Mouse (Mus musculus) liver, embryonic 11.5 days (tissue): ENCODE results near the gene Pigc. TPM values are rescaled to one million over a fixed set of nuclear protein-coding genes. Genes with fewer than 3 reads are reported as not detected.
A peak's percentile ranks its signal among the peaks of the same experiment; 100 is the strongest.

Experiments used
- ATAC-seq: fragments of 200-750 bp; cut with Nextera tagmentation; replicated peaks from 2 replicates; pipeline ENCODE4 v1.8.0; 2017; ENCODE audit warnings: moderate number of reproducible peaks, mild to moderate bottlenecking, moderate TSS enrichment, moderate library complexity; ENCODE audit not compliant: low FRiP score
- DNase-seq: peaks from one replicate; pipeline ENCODE4 v3.0.0-alpha.2; 2017; ENCODE audit warnings: low spot score
- H3K27ac ChIP-seq: fragments of 300-500 bp; sonication (generic); 2 replicates; pipeline ENCODE4 v1.5.1; 2014; ENCODE audit warnings: mild to moderate bottlenecking, low read depth, low read length, control low read depth
- H3K27me3 ChIP-seq: fragments of 300-500 bp; sonication (generic); replicated peaks from 2 replicates; pipeline ENCODE4 v1.6.1; 2014; ENCODE audit warnings: low read length, mixed read lengths; ENCODE audit not compliant: control insufficient read depth, insufficient read depth
- H3K36me3 ChIP-seq: fragments of 300-500 bp; sonication (generic); 2 replicates; pipeline ENCODE4 v1.6.1; 2014; ENCODE audit warnings: mild to moderate bottlenecking, low read length, moderate library complexity, mixed read lengths; ENCODE audit not compliant: control insufficient read depth, insufficient read depth
- H3K4me1 ChIP-seq: fragments of 300-500 bp; sonication (generic); replicated peaks from 2 replicates; pipeline ENCODE4 v1.6.1; 2014; ENCODE audit warnings: low read length, mixed read lengths; ENCODE audit not compliant: control insufficient read depth, insufficient read depth
- H3K4me2 ChIP-seq: fragments of 300-500 bp; sonication (generic); 2 replicates; pipeline ENCODE4 v1.6.1; 2014; ENCODE audit warnings: mild to moderate bottlenecking, control low read depth, moderate library complexity
- H3K4me3 ChIP-seq: fragments of 300-500 bp; sonication (generic); 2 replicates; pipeline ENCODE4 v1.5.1; 2014; ENCODE audit warnings: low read depth, low read length, control low read depth
- H3K9ac ChIP-seq: fragments of 300-500 bp; sonication (generic); 2 replicates; pipeline ENCODE4 v1.6.1; 2014; ENCODE audit warnings: low read depth, low read length, control low read depth
- H3K9me3 ChIP-seq: fragments of 300-500 bp; sonication (generic); 2 replicates; pipeline ENCODE4 v1.6.1; 2016; ENCODE audit warnings: low read length, inconsistent platforms, mixed read lengths; ENCODE audit not compliant: control insufficient read depth
- WGBS: fragments of 180-500 bp; shearing (Covaris S2); extraction: QIAGEN DNeasy Blood & Tissue Kit; methylation state at CpG from one replicate; pipeline ENCODE4 v1.1.7; 2014; 5-methylcytosine and 5-hydroxymethylcytosine counted together
- polyA plus RNA-seq: library from polyadenylated mRNA; unstranded; fragments of >200 nt; fragmentation: Nextera tagmentation; extraction: Ambion mirVana; gene quantifications from 2 replicates; pipeline ENCODE4 v1.2.1, GENCODE M21; 2014

Gene Pigc
- polyA plus RNA-seq = 22.8 and 25.0 TPM in 2 replicates

- WGBS = 5% methylated on average over 38 of the region's 38 CpGs
- peak; percentile 87 for DNase-seq
- H3K9ac ChIP-seq = peak within 1 kb of the TSS; percentile 89
Observed at GRCm38 (mm10) chr1:161968589-161969407, at the start of gene Pigc. Gene Pigc (plus strand): TSS chr1:161969186.

GRCm38 (mm10) chr1:161919594-161919993 lies 49.4 kb upstream of the Pigc start:
- Histone ChIP-seq H3K4me3 (no peak overlapping the region), H3K9ac (no peak overlapping the region), H3K27me3 (no peaks in the 10 kb centered on the region; the same call in 1 of the 2 replicates), H3K4me2 (no peak overlapping the region), H3K4me1 (no peaks in the 10 kb centered on the region; the same call in 1 of the 2 replicates), H3K27ac (no peak overlapping the region), H3K36me3 (no peaks in the 10 kb centered on the region), H3K9me3 (no peaks in the 10 kb centered on the region)
- DNase-seq (no peak), ATAC-seq (no peak)
- 88% methylated on average over 2 of the region's 2 CpGs for WGBS

More at GRCm38 (mm10) chr1:161968589-161969407, at the start of gene Pigc:
- peaks cover 4% of the 10 kb centered on the region; the same call in 1 of the 2 replicates for H3K4me1 ChIP-seq
- no peaks in the 10 kb centered on the region for H3K36me3 ChIP-seq
- H3K4me2 ChIP-seq = peak within 1 kb of the TSS; percentile 82
- no peaks in the 10 kb centered on the region for H3K9me3 ChIP-seq
- H3K4me3 ChIP-seq = peak within 1 kb of the TSS; percentile 78
- no peaks in the 10 kb centered on the region for H3K27me3 ChIP-seq
- H3K27ac ChIP-seq = peak within 1 kb of the TSS; percentile 68
- peak; percentile 99 for ATAC-seq

- Histone ChIP-seq H3K4me1 (no peaks in the 10 kb centered on the region; the same call in 1 of the 2 replicates), H3K27ac (no peak overlapping the region), H3K9me3 (no peaks in the 10 kb centered on the region), H3K36me3 (no peaks in the 10 kb centered on the region), H3K4me2 (no peak overlapping the region), H3K4me3 (no peak overlapping the region), H3K27me3 (no peaks in the 10 kb centered on the region), H3K9ac (no peak overlapping the region)
- 89% methylated on average over 9 of the region's 9 CpGs for WGBS
- ATAC-seq (no peak), DNase-seq (no peak)
Observed at GRCm38 (mm10) chr1:161920475-161921454, 48.2 kb upstream of the Pigc start.

GRCm38 (mm10) chr1:161921928-161922327 lies 47.1 kb upstream of the Pigc start:
- Histone ChIP-seq H3K4me3 (no peak overlapping the region), H3K36me3 (no peaks in the 10 kb centered on the region), H3K4me1 (no peaks in the 10 kb centered on the region; the same call in 1 of the 2 replicates), H3K9ac (no peak overlapping the region), H3K27me3 (no peaks in the 10 kb centered on the region), H3K27ac (no peak overlapping the region), H3K4me2 (no peak overlapping the region), H3K9me3 (no peaks in the 10 kb centered on the region)
- 89% methylated on average over 6 of the region's 6 CpGs for WGBS
- DNase-seq = no peak
- ATAC-seq = no peak

GRCm38 (mm10) chr1:161924321-161924720 lies 44.7 kb upstream of the Pigc start:
- Histone ChIP-seq H3K9ac (no peak overlapping the region), H3K36me3 (no peaks in the 10 kb centered on the region), H3K27me3 (no peaks in the 10 kb centered on the region), H3K4me3 (no peak overlapping the region), H3K27ac (no peak overlapping the region), H3K4me1 (no peaks in the 10 kb centered on the region), H3K9me3 (no peaks in the 10 kb centered on the region), H3K4me2 (no peak overlapping the region)
- no peak for ATAC-seq
- DNase-seq = no peak
- 83% methylated on average over 3 of the region's 3 CpGs for WGBS

GRCm38 (mm10) chr1:161925281-161925805 lies 43.6 kb upstream of the Pigc start:
- no peaks in the 10 kb centered on the region for H3K4me1 ChIP-seq
- H3K27ac ChIP-seq = no peak overlapping the region
- no peaks in the 10 kb centered on the region for H3K36me3 ChIP-seq
- no peak overlapping the region for H3K4me3 ChIP-seq
- 87% methylated on average over 13 of the region's 13 CpGs for WGBS
- no peak overlapping the region for H3K9ac ChIP-seq
- no peaks in the 10 kb centered on the region for H3K27me3 ChIP-seq
- DNase-seq (no peak), ATAC-seq (no peak)
- no peaks in the 10 kb centered on the region for H3K9me3 ChIP-seq
- no peak overlapping the region for H3K4me2 ChIP-seq

- no peaks in the 10 kb centered on the region for H3K36me3 ChIP-seq
- H3K4me3 ChIP-seq = no peak overlapping the region
- ATAC-seq = no peak
- H3K27me3 ChIP-seq = no peaks in the 10 kb centered on the region; the same call in 1 of the 2 replicates
- no peak overlapping the region for H3K27ac ChIP-seq
- H3K4me2 ChIP-seq = no peak overlapping the region
- no peak overlapping the region for H3K9ac ChIP-seq
- H3K9me3 ChIP-seq = no peaks in the 10 kb centered on the region
- DNase-seq = no peak
- 87% methylated on average over 2 of the region's 2 CpGs for WGBS
- H3K4me1 ChIP-seq = no peaks in the 10 kb centered on the region
Observed at GRCm38 (mm10) chr1:161927976-161928375, 41.0 kb upstream of the Pigc start.

- no peaks in the 10 kb centered on the region for H3K4me1 ChIP-seq
- DNase-seq = no peak
- H3K27ac ChIP-seq = no peak overlapping the region
- H3K36me3 ChIP-seq = no peaks in the 10 kb centered on the region
- H3K9me3 ChIP-seq = no peaks in the 10 kb centered on the region
- no peak overlapping the region for H3K4me2 ChIP-seq
- H3K27me3 ChIP-seq = no peaks in the 10 kb centered on the region; the same call in 1 of the 2 replicates
- WGBS = 74% methylated on average over 4 of the region's 4 CpGs
- no peak for ATAC-seq
- H3K4me3 ChIP-seq = no peak overlapping the region
- no peak overlapping the region for H3K9ac ChIP-seq
Observed at GRCm38 (mm10) chr1:161931313-161931712, 37.7 kb upstream of the Pigc start.
